Mouse (Mus musculus) layer of hippocampus, adult 18-20 months (tissue): ENCODE results near the gene 2610001J05Rik. TPM values are rescaled to one million over a fixed set of nuclear protein-coding genes. Genes with fewer than 3 reads are reported as not detected.

Source experiments
- DNase-seq, 2 experiments: peaks; one replicate each; pipeline ENCODE4 v3.0.0; 2022; ENCODE audit warnings: low spot score in 2 of 2
- total RNA-seq, 2 experiments: library from RNA; stranded (reverse); gene quantifications; 2 replicates each; pipeline ENCODE4 v1.2.3; 2021

The 2610001J05Rik gene
- total RNA-seq, 2 experiments from 2014 or later: 38.8 to 39.4 TPM

GRCm38 (mm10) chr6:13836967-13837570 lies 34.2 kb downstream of the 2610001J05Rik start:
- DNase-seq: peak in 1 of 2 experiments; percentile 44

GRCm38 (mm10) chr6:13835720-13836665 lies 35.3 kb downstream of the 2610001J05Rik start:
- DNase-seq: peak; percentile 39 to 69

- DNase-seq: peak; percentile 14 to 27
Measured at GRCm38 (mm10) chr6:13832770-13833169, 38.5 kb downstream of the 2610001J05Rik start.

GRCm38 (mm10) chr6:13828877-13829276 lies 42.4 kb downstream of the 2610001J05Rik start:
- no peak for DNase-seq

Other genes starting within 250 kb of the 2610001J05Rik start
- 10 to 100 TPM; 22.5 to 23.3 TPM for gene Bmt2, start 193.6 kb downstream of the 2610001J05Rik start, total RNA-seq
- gene Gpr85, start 31.6 kb downstream of the 2610001J05Rik start, total RNA-seq: 10 to 100 TPM; 41.4 to 42.8 TPM